Mouse (Mus musculus) common myeloid progenitor, adult 5-6 weeks (primary cell): Measurements from ENCODE around the gene Lcat. TPM values are rescaled to one million over a fixed set of nuclear protein-coding genes. Genes with fewer than 3 reads are reported as not detected.
A peak's percentile ranks its signal among the peaks of the same experiment; 100 is the strongest.

ENCODE experiments used
- ATAC-seq: replicated peaks from 2 replicates; pipeline ENCODE4 v1.8.0; 2016; ENCODE audit warnings: low read depth, mild to moderate bottlenecking, moderate TSS enrichment, inconsistent platforms; ENCODE audit not compliant: poor library complexity, severe bottlenecking
- total RNA-seq: library from RNA; stranded (forward); fragments of 200-1000, 187-1606 nt; gene quantifications from 2 replicates; pipeline ENCODE4 v1.2.3, GENCODE M21; 2017

The Lcat gene
- total RNA-seq: 0.32 and 1.4 TPM in 2 replicates

GRCm38 (mm10) chr8:105943321-105943739 lies at the start of gene Lcat:
Lcat (minus strand) TSS chr8:105943382.
- no peak for ATAC-seq

- no peak for ATAC-seq
Measured at GRCm38 (mm10) chr8:105992499-105992898, 49.3 kb upstream of the Lcat start.

- no peak for ATAC-seq
Measured at GRCm38 (mm10) chr8:105991546-105991945, 48.4 kb upstream of the Lcat start.

- peak; percentile 93 for ATAC-seq
Measured at GRCm38 (mm10) chr8:105990856-105991387, 47.7 kb upstream of the Lcat start, which contains the start of gene Dus2. Dus2 (plus strand) TSS chr8:105991337.

GRCm38 (mm10) chr8:105988546-105988945 lies 45.4 kb upstream of the Lcat start:
- ATAC-seq: no peak

GRCm38 (mm10) chr8:105983406-105983805 lies 40.2 kb upstream of the Lcat start:
- peak; percentile 98 for ATAC-seq

GRCm38 (mm10) chr8:105981146-105981545 lies 38.0 kb upstream of the Lcat start:
- no peak for ATAC-seq

GRCm38 (mm10) chr8:105979325-105979724 lies 36.1 kb upstream of the Lcat start, which contains the start of gene Dpep3:
Dpep3 (minus strand) TSS chr8:105979429.
- no peak for ATAC-seq

- ATAC-seq: no peak; the same call in 1 of the 2 replicates
Measured at GRCm38 (mm10) chr8:105975363-105975762, 32.2 kb upstream of the Lcat start.

- no peak for ATAC-seq
Measured at GRCm38 (mm10) chr8:105971019-105971720, 28.0 kb upstream of the Lcat start.

GRCm38 (mm10) chr8:105969367-105969766 lies 26.2 kb upstream of the Lcat start:
- ATAC-seq: no peak

GRCm38 (mm10) chr8:105966692-105967311 lies 23.6 kb upstream of the Lcat start:
- peak; percentile 62 for ATAC-seq

- ATAC-seq: peak; percentile 46
Measured at GRCm38 (mm10) chr8:105965905-105966341, 22.7 kb upstream of the Lcat start, which contains the start of gene Slc12a4. Slc12a4 (minus strand) TSS chr8:105966097.

- ATAC-seq: peak; percentile 27
Measured at GRCm38 (mm10) chr8:105965266-105965904, 22.2 kb upstream of the Lcat start.

- no peak for ATAC-seq
Measured at GRCm38 (mm10) chr8:105964506-105965265, 21.5 kb upstream of the Lcat start.

- peak; percentile 21 for ATAC-seq
Measured at GRCm38 (mm10) chr8:105961536-105961935, 18.4 kb upstream of the Lcat start.

- ATAC-seq: no peak
Measured at GRCm38 (mm10) chr8:105961101-105961500, 17.9 kb upstream of the Lcat start.

- no peak for ATAC-seq
Measured at GRCm38 (mm10) chr8:105959350-105959749, 16.2 kb upstream of the Lcat start.

- ATAC-seq: no peak
Measured at GRCm38 (mm10) chr8:105957813-105958212, 14.6 kb upstream of the Lcat start.

- ATAC-seq: no peak
Measured at GRCm38 (mm10) chr8:105956556-105956955, 13.4 kb upstream of the Lcat start.
